Mouse (Mus musculus) limb, embryonic 15.5 days (tissue): ENCODE results near the gene Dnah11. TPM values are rescaled to one million over a fixed set of nuclear protein-coding genes. Genes with fewer than 3 reads are reported as not detected.
A peak's percentile ranks its signal among the peaks of the same experiment; 100 is the strongest.

ENCODE experiments used
- ATAC-seq: fragments of 200-750 bp; cut with Nextera tagmentation; 2 replicates; pipeline ENCODE4 v1.8.0; 2017; ENCODE audit warnings: low read depth, moderate TSS enrichment; ENCODE audit not compliant: insufficient number of reproducible peaks, low FRiP score, low TSS enrichment
- H3K27ac ChIP-seq: fragments of 300-500 bp; sonication (generic); 2 replicates; pipeline ENCODE4 v1.5.1; 2015; ENCODE audit warnings: moderate library complexity, mild to moderate bottlenecking, inconsistent platforms
- H3K27me3 ChIP-seq: fragments of 300-500 bp; sonication (generic); 2 replicates; pipeline ENCODE4 v1.6.1; 2015; ENCODE audit warnings: inconsistent platforms
- H3K36me3 ChIP-seq: fragments of 300-500 bp; sonication (generic); 2 replicates; pipeline ENCODE4 v1.6.1; 2015; ENCODE audit warnings: inconsistent platforms
- H3K4me1 ChIP-seq: fragments of 300-500 bp; sonication (generic); 2 replicates; pipeline ENCODE4 v1.6.1; 2015; ENCODE audit warnings: inconsistent platforms
- H3K4me2 ChIP-seq: fragments of 300-500 bp; sonication (generic); 2 replicates; pipeline ENCODE4 v1.6.1; 2015; ENCODE audit warnings: mild to moderate bottlenecking, inconsistent platforms
- H3K4me3 ChIP-seq: fragments of 300-500 bp; sonication (generic); 2 replicates; pipeline ENCODE4 v1.5.1; 2015; ENCODE audit warnings: mild to moderate bottlenecking, inconsistent platforms
- H3K9ac ChIP-seq: fragments of 300-500 bp; sonication (generic); 2 replicates; pipeline ENCODE4 v1.6.1; 2015; ENCODE audit warnings: inconsistent platforms
- H3K9me3 ChIP-seq: fragments of 300-500 bp; sonication (generic); 2 replicates; pipeline ENCODE4 v1.6.1; 2016; ENCODE audit warnings: inconsistent platforms
- WGBS: fragments of 180-500 bp; shearing (Covaris S2); methylation state at CpG from one replicate; pipeline ENCODE4 v1.1.7; 2015; 5-methylcytosine and 5-hydroxymethylcytosine counted together
- polyA plus RNA-seq: library from polyadenylated mRNA; unstranded; fragments of >200 nt; fragmentation: Nextera tagmentation; extraction: Ambion mirVana; gene quantifications from 2 replicates; pipeline ENCODE4 v1.2.1, GENCODE M21; 2015

Dnah11 gene
- polyA plus RNA-seq, 1 experiment from 2014 or later, result 0.24 TPM

GRCm38 (mm10) chr12:117850472-117850871, 348.4 kb downstream of the Dnah11 start:
- H3K4me2 ChIP-seq, result no peak overlapping the region
- ATAC-seq, result no peak
- WGBS, result 68% methylated on average over 10 of the region's 10 CpGs
- no peak overlapping the region for H3K27ac ChIP-seq
- no peak overlapping the region for H3K4me3 ChIP-seq
- no peaks in the 10 kb centered on the region for H3K9me3 ChIP-seq
- H3K27me3 ChIP-seq, result no peaks in the 10 kb centered on the region
- no peak overlapping the region for H3K9ac ChIP-seq
- H3K36me3 ChIP-seq, result no peaks in the 10 kb centered on the region
- peaks cover 3% of the 10 kb centered on the region; the same call in 1 of the 2 replicates for H3K4me1 ChIP-seq

- ATAC-seq, result no peak
- Histone ChIP-seq H3K9ac (no peak overlapping the region), H3K4me2 (no peak overlapping the region), H3K4me3 (no peak overlapping the region), H3K27me3 (no peaks in the 10 kb centered on the region), H3K9me3 (no peaks in the 10 kb centered on the region), H3K4me1 (peaks cover 5% of the 10 kb centered on the region), H3K36me3 (no peaks in the 10 kb centered on the region), H3K27ac (no peak overlapping the region)
- 91% methylated on average over 6 of the region's 6 CpGs for WGBS
Observed at GRCm38 (mm10) chr12:117848621-117849020, 350.2 kb downstream of the Dnah11 start.

GRCm38 (mm10) chr12:117844917-117845316, 353.9 kb downstream of the Dnah11 start:
- 26% methylated on average over 2 of the region's 2 CpGs for WGBS
- H3K4me2 ChIP-seq, result peak overlapping the region; percentile 95
- H3K4me1 ChIP-seq, result peaks cover 6% of the 10 kb centered on the region
- no peaks in the 10 kb centered on the region for H3K36me3 ChIP-seq
- H3K9me3 ChIP-seq, result no peaks in the 10 kb centered on the region
- 0 out of 2 replicates have a peak overlapping the region, but pooled peaks have one; percentile 26 for H3K9ac ChIP-seq
- H3K27me3 ChIP-seq, result 0 out of 2 replicates have a peak, but pooled peaks cover 5% of the 10 kb centered on the region
- ATAC-seq, result no peak
- H3K4me3 ChIP-seq, result peak overlapping the region; percentile 82
- H3K27ac ChIP-seq, result no peak overlapping the region

GRCm38 (mm10) chr12:117844075-117844408, 354.8 kb downstream of the Dnah11 start:
- Histone ChIP-seq H3K4me3 (peak overlapping the region; percentile 82), H3K9ac (peak overlapping the region; percentile 77), H3K4me2 (peak overlapping the region; percentile 95), H3K9me3 (no peaks in the 10 kb centered on the region), H3K27ac (peak overlapping the region; percentile 82; the same call in 1 of the 2 replicates), H3K36me3 (no peaks in the 10 kb centered on the region), H3K4me1 (peaks cover 6% of the 10 kb centered on the region), H3K27me3 (0 out of 2 replicates have a peak, but pooled peaks cover 5% of the 10 kb centered on the region)
- ATAC-seq, result no peak
- WGBS, result 1% methylated on average over 15 of the region's 15 CpGs

GRCm38 (mm10) chr12:117843302-117844074, 355.4 kb downstream of the Dnah11 start:
- Histone ChIP-seq H3K27ac (peak overlapping the region; percentile 82), H3K27me3 (0 out of 2 replicates have a peak, but pooled peaks cover 5% of the 10 kb centered on the region), H3K4me2 (peak overlapping the region; percentile 95), H3K4me3 (peak overlapping the region; percentile 82), H3K9me3 (no peaks in the 10 kb centered on the region), H3K36me3 (no peaks in the 10 kb centered on the region), H3K4me1 (peaks cover 6% of the 10 kb centered on the region), H3K9ac (peak overlapping the region; percentile 77)
- WGBS, result under 1% methylated on average over 75 of the region's 75 CpGs
- peak; percentile 89 for ATAC-seq

GRCm38 (mm10) chr12:117842676-117843075, 356.2 kb downstream of the Dnah11 start:
- WGBS, result 78% methylated on average over 1 of the region's 1 CpGs
- no peak overlapping the region for H3K9ac ChIP-seq
- no peak for ATAC-seq
- H3K4me1 ChIP-seq, result peaks cover 6% of the 10 kb centered on the region
- no peaks in the 10 kb centered on the region for H3K36me3 ChIP-seq
- no peaks in the 10 kb centered on the region for H3K9me3 ChIP-seq
- H3K27me3 ChIP-seq, result 0 out of 2 replicates have a peak, but pooled peaks cover 5% of the 10 kb centered on the region
- H3K27ac ChIP-seq, result no peak overlapping the region
- no peak overlapping the region for H3K4me2 ChIP-seq
- no peak overlapping the region for H3K4me3 ChIP-seq

GRCm38 (mm10) chr12:117840705-117841104, 358.1 kb downstream of the Dnah11 start:
- Histone ChIP-seq H3K9ac (no peak overlapping the region), H3K4me1 (peaks cover 6% of the 10 kb centered on the region), H3K27ac (no peak overlapping the region), H3K27me3 (0 out of 2 replicates have a peak, but pooled peaks cover 5% of the 10 kb centered on the region), H3K36me3 (no peaks in the 10 kb centered on the region), H3K9me3 (no peaks in the 10 kb centered on the region), H3K4me3 (no peak overlapping the region), H3K4me2 (no peak overlapping the region)
- no peak for ATAC-seq
- WGBS, result 74% methylated on average over 1 of the region's 1 CpGs

GRCm38 (mm10) chr12:117837376-117837775, 361.5 kb downstream of the Dnah11 start:
- no peaks in the 10 kb centered on the region for H3K36me3 ChIP-seq
- no peak overlapping the region for H3K27ac ChIP-seq
- no peak overlapping the region for H3K9ac ChIP-seq
- no peak for ATAC-seq
- H3K9me3 ChIP-seq, result no peaks in the 10 kb centered on the region
- H3K27me3 ChIP-seq, result 0 out of 2 replicates have a peak, but pooled peaks cover under 1% of the 10 kb centered on the region
- 82% methylated on average over 4 of the region's 4 CpGs for WGBS
- no peak overlapping the region for H3K4me3 ChIP-seq
- H3K4me2 ChIP-seq, result no peak overlapping the region
- no peaks in the 10 kb centered on the region for H3K4me1 ChIP-seq

- WGBS, result 45% methylated on average over 10 of the region's 10 CpGs
- no peak for ATAC-seq
- Histone ChIP-seq H3K4me3 (no peak overlapping the region), H3K36me3 (no peaks in the 10 kb centered on the region), H3K4me2 (no peak overlapping the region), H3K27me3 (no peaks in the 10 kb centered on the region), H3K4me1 (no peaks in the 10 kb centered on the region), H3K9ac (no peak overlapping the region), H3K9me3 (no peaks in the 10 kb centered on the region), H3K27ac (no peak overlapping the region)
Observed at GRCm38 (mm10) chr12:117835371-117835770, 363.5 kb downstream of the Dnah11 start.

- no peak overlapping the region for H3K9ac ChIP-seq
- H3K27me3 ChIP-seq, result no peaks in the 10 kb centered on the region
- WGBS, result 88% methylated on average over 2 of the region's 2 CpGs
- no peaks in the 10 kb centered on the region for H3K9me3 ChIP-seq
- H3K36me3 ChIP-seq, result no peaks in the 10 kb centered on the region
- H3K27ac ChIP-seq, result no peak overlapping the region
- no peak for ATAC-seq
- no peaks in the 10 kb centered on the region for H3K4me1 ChIP-seq
- no peak overlapping the region for H3K4me2 ChIP-seq
- no peak overlapping the region for H3K4me3 ChIP-seq
Observed at GRCm38 (mm10) chr12:117834652-117835051, 364.2 kb downstream of the Dnah11 start.

GRCm38 (mm10) chr12:117832190-117832589, 366.7 kb downstream of the Dnah11 start:
- Histone ChIP-seq H3K9ac (no peak overlapping the region), H3K4me1 (no peaks in the 10 kb centered on the region), H3K9me3 (no peaks in the 10 kb centered on the region), H3K36me3 (no peaks in the 10 kb centered on the region), H3K4me3 (no peak overlapping the region), H3K27ac (no peak overlapping the region), H3K4me2 (no peak overlapping the region), H3K27me3 (no peaks in the 10 kb centered on the region)
- ATAC-seq, result no peak
- 27% methylated on average over 5 of the region's 5 CpGs for WGBS

- ATAC-seq, result no peak
- H3K4me2 ChIP-seq, result no peak overlapping the region
Observed at GRCm38 (mm10) chr12:117831351-117831961, 367.4 kb downstream of the Dnah11 start.

More at GRCm38 (mm10) chr12:117831351-117831961, 367.4 kb downstream of the Dnah11 start:
- 65% methylated on average over 8 of the region's 8 CpGs for WGBS
- Histone ChIP-seq H3K4me1 (no peaks in the 10 kb centered on the region), H3K9me3 (no peaks in the 10 kb centered on the region), H3K27me3 (no peaks in the 10 kb centered on the region), H3K27ac (no peak overlapping the region), H3K4me3 (no peak overlapping the region), H3K9ac (no peak overlapping the region), H3K36me3 (no peaks in the 10 kb centered on the region)
